Mouse (Mus musculus) stomach, embryonic 16.5 days (tissue): ENCODE results near the gene Cdca5. TPM values are rescaled to one million over a fixed set of nuclear protein-coding genes. Genes with fewer than 3 reads are reported as not detected.

Experiments used
- ATAC-seq: fragments of 200-750 bp; cut with Nextera tagmentation; 2 replicates; pipeline ENCODE4 v1.8.0; 2017; ENCODE audit warnings: moderate number of reproducible peaks, moderate TSS enrichment; ENCODE audit not compliant: insufficient read depth, low FRiP score
- H3K27ac ChIP-seq: fragments of 300-500 bp; sonication (generic); 2 replicates; pipeline ENCODE4 v1.5.1; 2014; ENCODE audit warnings: low read length
- H3K27me3 ChIP-seq: fragments of 300-500 bp; sonication (generic); 2 replicates; pipeline ENCODE4 v1.6.1; 2014; ENCODE audit warnings: low read length, control low read depth, mixed read lengths; ENCODE audit not compliant: control insufficient read depth, insufficient read depth
- H3K36me3 ChIP-seq: fragments of 300-500 bp; sonication (generic); 2 replicates; pipeline ENCODE4 v1.6.1; 2014; ENCODE audit warnings: low read length; ENCODE audit not compliant: control insufficient read depth, insufficient read depth
- H3K4me1 ChIP-seq: fragments of 300-500 bp; sonication (generic); 2 replicates; pipeline ENCODE4 v1.6.1; 2014; ENCODE audit warnings: low read length, control low read depth, mixed read lengths; ENCODE audit not compliant: control insufficient read depth, insufficient read depth
- H3K4me2 ChIP-seq: fragments of 300-500 bp; sonication (generic); 2 replicates; pipeline ENCODE4 v1.6.1; 2014; ENCODE audit warnings: low read depth, low read length, mixed read lengths
- H3K4me3 ChIP-seq: fragments of 300-500 bp; sonication (generic); replicated peaks from 2 replicates; pipeline ENCODE4 v1.5.1; 2014; ENCODE audit warnings: mild to moderate bottlenecking, low read length
- H3K9ac ChIP-seq: fragments of 300-500 bp; sonication (generic); 2 replicates; pipeline ENCODE4 v1.6.1; 2014; ENCODE audit warnings: low read length
- H3K9me3 ChIP-seq: fragments of 300-500 bp; sonication (generic); replicated peaks from 2 replicates; pipeline ENCODE4 v1.6.1; 2016; ENCODE audit warnings: low read length, control low read depth; ENCODE audit not compliant: control insufficient read depth
- WGBS: fragments of 180-500 bp; shearing (Covaris S2); extraction: QIAGEN DNeasy Blood & Tissue Kit; methylation state at CpG from one replicate; pipeline ENCODE4 v1.1.7; 2014; 5-methylcytosine and 5-hydroxymethylcytosine counted together
- polyA plus RNA-seq: library from polyadenylated mRNA; unstranded; fragments of >200 nt; fragmentation: Nextera tagmentation; extraction: Ambion mirVana; gene quantifications from 2 replicates; pipeline ENCODE4 v1.2.1, GENCODE M21; 2015

The Cdca5 gene
- polyA plus RNA-seq, 1 experiment from 2014 or later, result 29.9 TPM

DNA sequence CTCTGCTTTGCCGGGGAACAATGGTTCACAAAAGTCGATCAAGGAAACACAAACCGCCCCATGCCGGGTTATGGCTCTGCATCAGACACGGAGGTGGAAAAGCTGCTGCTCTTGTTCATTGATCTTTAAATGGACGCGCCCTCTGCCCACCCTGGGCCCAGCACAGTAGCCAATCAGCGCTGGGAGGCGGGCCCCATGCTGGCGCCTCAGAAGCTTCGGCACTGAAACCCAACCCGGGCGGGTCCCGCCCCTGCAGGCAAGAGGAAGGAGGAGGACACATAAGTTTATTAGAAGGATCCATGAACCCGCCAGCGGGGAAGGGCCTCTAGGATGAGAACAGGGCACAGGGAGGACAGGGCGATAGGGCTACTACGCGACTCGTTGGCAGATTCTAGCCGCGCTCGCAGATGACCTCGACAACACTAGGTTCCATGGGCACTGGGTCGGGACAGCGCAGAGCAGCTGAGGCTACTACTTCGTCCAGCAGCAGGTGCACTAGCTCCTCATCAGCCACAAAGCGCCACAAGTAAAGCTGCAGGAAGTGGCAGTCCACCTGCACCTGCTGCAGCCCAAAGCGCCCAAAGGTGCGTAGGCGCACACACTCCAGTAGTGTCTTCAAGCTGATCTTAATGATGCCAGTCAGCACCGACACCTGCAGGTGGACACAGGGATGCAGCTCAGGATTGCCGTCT, 16.9 kb upstream of the Cdca5 start, which contains the start of gene Tm7sf2:
Tm7sf2 (minus strand) TSS at position 650 of the 692 bp plus-strand sequence.
- peak within 1 kb of the TSS; percentile 99 for H3K4me2 ChIP-seq
- WGBS, result 11% methylated on average over 33 of the region's 33 CpGs
- no peaks in the 10 kb centered on the region for H3K27me3 ChIP-seq
- H3K4me1 ChIP-seq, result peaks cover 16% of the 10 kb centered on the region
- no peaks in the 10 kb centered on the region for H3K9me3 ChIP-seq
- peak within 1 kb of the TSS; percentile 54 for H3K4me3 ChIP-seq
- ATAC-seq, result peak; percentile 95
- H3K27ac ChIP-seq, result peak within 1 kb of the TSS; percentile 85
- peak within 1 kb of the TSS; percentile 74 for H3K9ac ChIP-seq
- H3K36me3 ChIP-seq, result peaks cover 6% of the 10 kb centered on the region; the same call in 1 of the 2 replicates

DNA sequence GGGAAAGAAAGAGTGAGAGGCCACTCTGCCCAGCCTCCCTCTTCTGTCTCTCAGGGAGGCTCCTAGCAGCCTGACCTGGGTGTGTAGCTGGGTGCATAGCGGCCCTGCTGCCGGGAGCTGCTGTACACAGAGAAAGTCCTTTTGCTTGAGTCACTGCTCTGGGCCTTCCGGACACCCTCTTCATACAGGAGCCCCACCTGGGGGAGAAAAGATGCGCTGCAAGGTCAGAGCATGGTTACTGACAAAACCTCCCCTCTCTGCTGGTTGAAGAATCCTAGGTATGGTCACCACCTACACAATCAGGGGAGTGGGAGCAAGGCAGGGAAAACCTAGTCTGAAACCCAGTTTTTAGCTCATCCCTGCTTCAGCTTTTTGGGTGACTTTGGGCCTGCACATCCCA, 15.8 kb upstream of the Cdca5 start:
- Histone ChIP-seq H3K27me3 (no peaks in the 10 kb centered on the region), H3K4me3 (no peak overlapping the region), H3K4me1 (peaks cover 14% of the 10 kb centered on the region), H3K9me3 (no peaks in the 10 kb centered on the region), H3K27ac (no peak overlapping the region), H3K9ac (no peak overlapping the region), H3K4me2 (no peak overlapping the region), H3K36me3 (peaks cover 6% of the 10 kb centered on the region; the same call in 1 of the 2 replicates)
- WGBS, result 70% methylated on average over 4 of the region's 4 CpGs
- ATAC-seq, result no peak

DNA sequence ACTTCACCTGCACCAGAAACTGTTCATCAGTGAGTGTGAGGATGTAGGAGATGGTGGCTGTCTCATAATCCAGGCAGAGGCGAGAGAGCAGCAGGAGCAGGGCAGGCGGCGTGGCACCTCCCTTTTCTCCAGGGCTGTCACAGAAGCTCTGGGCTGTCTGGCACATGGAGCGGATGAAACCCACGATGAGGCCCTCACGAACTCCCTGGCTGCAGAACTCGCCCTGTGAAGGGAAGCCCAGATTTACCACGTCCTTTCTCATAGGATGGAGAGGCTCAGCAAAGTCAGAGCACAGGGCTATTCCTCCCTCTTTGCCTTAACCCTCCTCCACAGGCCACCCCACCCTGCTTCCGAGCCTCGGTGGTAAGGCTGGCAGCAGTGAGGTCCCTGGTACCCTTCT, 14.9 kb upstream of the Cdca5 start:
- 86% methylated on average over 10 of the region's 10 CpGs for WGBS
- Histone ChIP-seq H3K9ac (no peak overlapping the region), H3K36me3 (peaks cover 6% of the 10 kb centered on the region; the same call in 1 of the 2 replicates), H3K4me2 (no peak overlapping the region), H3K4me3 (no peak overlapping the region), H3K9me3 (no peaks in the 10 kb centered on the region), H3K4me1 (peaks cover 14% of the 10 kb centered on the region), H3K27ac (no peak overlapping the region), H3K27me3 (no peaks in the 10 kb centered on the region)
- no peak for ATAC-seq

DNA sequence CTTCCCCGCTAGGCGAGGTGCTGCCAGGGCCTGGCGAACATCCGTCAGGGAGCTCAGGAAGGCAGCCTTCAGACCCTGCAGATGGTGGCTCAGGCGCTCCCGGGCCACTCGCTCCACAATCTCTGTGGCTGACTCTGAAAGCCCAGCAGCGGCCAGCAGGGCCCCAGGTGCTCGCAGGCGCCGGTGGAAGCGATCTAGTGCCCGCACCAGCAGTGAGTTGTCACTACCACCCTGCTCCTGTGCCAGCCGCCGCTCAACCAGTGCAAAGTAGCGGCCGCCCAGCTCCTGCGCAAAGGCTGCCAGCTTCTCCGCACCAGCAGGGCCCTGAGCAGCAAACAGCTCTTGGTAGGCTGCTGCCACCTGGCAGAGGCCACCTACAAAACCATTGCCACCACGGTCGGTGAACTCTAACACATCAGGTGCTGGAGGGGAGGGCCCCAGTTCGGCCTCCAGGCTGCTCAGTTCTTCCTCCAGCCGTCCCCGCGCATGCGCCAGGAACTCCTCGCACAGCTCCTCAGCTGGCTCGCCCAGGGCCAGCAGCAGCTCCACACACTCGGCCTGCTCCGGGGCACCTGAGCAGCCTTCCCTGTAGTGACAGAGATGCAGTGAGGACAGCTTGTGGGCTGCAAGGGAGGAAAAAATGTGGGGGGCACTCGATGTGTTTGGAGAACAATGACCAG, 14.1 kb upstream of the Cdca5 start:
- Histone ChIP-seq H3K4me2 (no peak overlapping the region), H3K9ac (no peak overlapping the region), H3K27me3 (no peaks in the 10 kb centered on the region), H3K4me1 (peaks cover 14% of the 10 kb centered on the region), H3K4me3 (no peak overlapping the region), H3K27ac (no peak overlapping the region), H3K36me3 (peaks cover 6% of the 10 kb centered on the region; the same call in 1 of the 2 replicates), H3K9me3 (no peaks in the 10 kb centered on the region)
- WGBS, result 90% methylated on average over 31 of the region's 31 CpGs
- ATAC-seq, result no peak

DNA sequence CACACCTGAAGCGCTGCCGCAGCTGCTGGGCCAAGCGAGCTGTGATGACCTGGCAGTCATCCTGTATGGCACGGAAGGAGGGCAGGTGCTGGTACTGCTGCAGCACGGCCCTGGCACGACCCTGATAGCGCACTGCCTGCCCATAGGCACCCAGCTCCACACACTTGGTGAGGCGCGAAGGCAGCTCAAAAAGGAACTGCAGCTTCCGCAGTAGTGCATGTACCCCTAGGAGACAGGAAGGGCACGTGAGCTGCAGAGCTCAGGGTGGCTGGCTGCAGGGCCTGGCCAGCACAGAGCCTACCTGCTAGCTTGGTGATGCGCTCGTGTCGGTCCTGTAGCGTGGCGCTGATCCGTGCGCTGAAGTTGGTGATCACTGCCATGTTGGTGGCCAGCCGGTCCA, 13.5 kb upstream of the Cdca5 start:
- WGBS, result 92% methylated on average over 19 of the region's 19 CpGs
- no peak overlapping the region for H3K27ac ChIP-seq
- no peaks in the 10 kb centered on the region for H3K9me3 ChIP-seq
- H3K36me3 ChIP-seq, result peaks cover 6% of the 10 kb centered on the region; the same call in 1 of the 2 replicates
- H3K9ac ChIP-seq, result no peak overlapping the region
- no peak overlapping the region for H3K4me3 ChIP-seq
- no peaks in the 10 kb centered on the region for H3K27me3 ChIP-seq
- no peak for ATAC-seq
- no peak overlapping the region for H3K4me2 ChIP-seq
- H3K4me1 ChIP-seq, result peaks cover 17% of the 10 kb centered on the region

DNA sequence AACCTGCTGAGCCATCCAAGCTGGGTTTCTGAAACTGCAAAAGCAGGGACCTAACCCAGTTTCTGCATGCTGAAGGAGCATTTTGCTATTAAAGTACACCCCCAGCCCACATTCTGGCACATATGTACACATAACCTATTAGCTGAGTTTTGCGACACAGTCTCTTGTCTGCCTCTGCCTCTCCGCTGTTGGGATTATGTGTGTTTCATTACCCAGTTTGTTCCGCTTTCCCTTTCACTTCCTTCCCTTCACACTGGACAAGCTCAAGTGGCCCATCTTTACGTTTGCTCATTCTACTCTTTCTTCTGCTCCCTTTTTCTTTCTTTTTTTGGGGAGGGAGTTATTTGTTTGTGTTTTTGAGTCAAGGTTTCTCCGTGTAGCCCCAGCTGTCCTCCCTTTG, 10.9 kb upstream of the Cdca5 start:
- H3K4me3 ChIP-seq, result no peak overlapping the region
- WGBS, result 91% methylated on average over 5 of the region's 5 CpGs
- no peaks in the 10 kb centered on the region for H3K27me3 ChIP-seq
- no peak for ATAC-seq
- no peak overlapping the region for H3K9ac ChIP-seq
- H3K4me1 ChIP-seq, result peaks cover 5% of the 10 kb centered on the region
- peaks cover 6% of the 10 kb centered on the region; the same call in 1 of the 2 replicates for H3K36me3 ChIP-seq
- no peaks in the 10 kb centered on the region for H3K9me3 ChIP-seq
- no peak overlapping the region for H3K27ac ChIP-seq
- no peak overlapping the region for H3K4me2 ChIP-seq

DNA sequence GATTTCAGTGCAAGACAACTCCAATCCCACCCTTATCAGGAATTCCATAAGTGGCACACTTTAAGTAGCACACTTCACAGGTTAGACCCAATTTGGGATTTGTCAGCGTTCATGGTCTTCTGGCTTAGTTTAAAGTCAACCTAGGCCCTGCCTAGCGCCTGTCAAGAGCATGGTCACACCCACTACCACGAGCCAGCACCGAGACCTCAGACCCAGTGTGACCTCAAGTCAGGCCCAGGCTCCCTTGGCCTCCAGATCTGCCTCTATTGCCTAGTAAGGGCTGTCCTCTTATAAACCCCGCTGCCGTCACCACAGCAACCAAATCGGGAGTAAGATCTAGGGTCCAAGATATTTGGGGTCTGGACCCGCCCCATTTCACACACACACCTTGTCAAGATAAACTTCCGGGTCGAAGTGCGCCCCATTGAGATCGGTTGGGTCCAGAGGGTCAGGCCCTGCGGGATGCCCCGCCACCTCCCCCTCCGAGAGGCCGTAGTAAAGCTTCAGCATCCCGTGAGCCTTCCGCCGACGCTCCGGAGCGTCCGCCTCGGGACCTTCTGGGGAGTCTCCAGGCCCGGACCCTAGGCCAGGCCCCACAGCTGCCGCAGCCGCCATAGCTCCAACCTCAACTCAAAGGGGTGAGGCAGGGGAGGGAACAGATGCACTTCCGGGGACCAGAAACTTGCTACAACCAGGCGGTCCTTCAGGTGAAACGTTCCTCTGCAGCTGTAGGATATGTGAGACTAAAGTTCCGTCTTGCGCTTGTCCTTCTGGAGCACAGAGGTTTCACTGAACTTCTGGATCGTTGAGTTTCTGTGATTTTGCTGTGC, 8.0 kb upstream of the Cdca5 start, which contains the start of gene Vps51:
Vps51 (minus strand) TSS at position 668 of the 830 bp plus-strand sequence.
- peak within 1 kb of the TSS; percentile 87 for H3K9ac ChIP-seq
- H3K4me2 ChIP-seq, result peak within 1 kb of the TSS; percentile 93
- under 1% methylated on average over 33 of the region's 33 CpGs for WGBS
- ATAC-seq, result peak; percentile 88
- H3K9me3 ChIP-seq, result no peaks in the 10 kb centered on the region
- H3K27ac ChIP-seq, result peak within 1 kb of the TSS; percentile 84
- peaks cover 5% of the 10 kb centered on the region for H3K4me1 ChIP-seq
- peaks cover 4% of the 10 kb centered on the region; the same call in 1 of the 2 replicates for H3K36me3 ChIP-seq
- H3K4me3 ChIP-seq, result peak within 1 kb of the TSS; percentile 81
- no peaks in the 10 kb centered on the region for H3K27me3 ChIP-seq

DNA sequence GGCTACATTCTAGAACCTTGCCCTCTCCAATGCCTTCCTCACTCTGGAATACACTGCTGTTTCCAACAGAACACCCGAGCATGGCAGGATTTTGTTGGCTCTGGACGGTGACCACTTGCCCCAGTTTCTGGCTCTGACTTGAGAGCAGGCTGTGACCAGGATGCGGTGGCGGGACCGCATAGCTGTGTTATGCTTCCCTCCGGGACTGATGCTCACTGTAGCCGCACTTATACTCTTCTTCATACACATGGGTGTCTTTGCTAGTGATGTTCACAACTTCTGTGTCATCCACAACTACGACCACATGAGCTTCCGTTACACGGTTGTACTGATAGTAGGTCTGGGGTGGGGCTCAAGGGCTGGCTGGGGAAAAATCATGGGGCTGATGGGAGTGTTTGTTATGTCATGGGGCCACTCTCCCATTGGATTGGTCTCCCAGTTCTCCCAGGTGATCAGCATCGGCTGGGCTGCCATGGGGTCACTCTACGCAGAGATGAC, 4.8 kb upstream of the Cdca5 start, which contains the start of gene Tmem262:
Tmem262 (plus strand) TSS at position 51 of the 498 bp plus-strand sequence.
- H3K9ac ChIP-seq, result no peak within 1 kb of the TSS
- no peak within 1 kb of the TSS for H3K4me3 ChIP-seq
- peaks cover 15% of the 10 kb centered on the region for H3K4me1 ChIP-seq
- H3K4me2 ChIP-seq, result no peak within 1 kb of the TSS
- H3K27ac ChIP-seq, result no peak within 1 kb of the TSS
- no peak for ATAC-seq
- 91% methylated on average over 12 of the region's 12 CpGs for WGBS
- no peaks in the 10 kb centered on the region for H3K9me3 ChIP-seq
- H3K36me3 ChIP-seq, result peaks cover 4% of the 10 kb centered on the region; the same call in 1 of the 2 replicates
- H3K27me3 ChIP-seq, result no peaks in the 10 kb centered on the region
